Mouse (Mus musculus) right cerebral cortex, postnatal 25 days (tissue): ENCODE data around the gene Tmc6.

Experiments
- DNase-seq: peaks from one replicate; pipeline ENCODE4 v3.0.0; 2022

The Tmc6 gene

GRCm38 (mm10) chr11:117743454-117744030 lies 38.5 kb downstream of the Tmc6 start:
- no peak for DNase-seq

DNA sequence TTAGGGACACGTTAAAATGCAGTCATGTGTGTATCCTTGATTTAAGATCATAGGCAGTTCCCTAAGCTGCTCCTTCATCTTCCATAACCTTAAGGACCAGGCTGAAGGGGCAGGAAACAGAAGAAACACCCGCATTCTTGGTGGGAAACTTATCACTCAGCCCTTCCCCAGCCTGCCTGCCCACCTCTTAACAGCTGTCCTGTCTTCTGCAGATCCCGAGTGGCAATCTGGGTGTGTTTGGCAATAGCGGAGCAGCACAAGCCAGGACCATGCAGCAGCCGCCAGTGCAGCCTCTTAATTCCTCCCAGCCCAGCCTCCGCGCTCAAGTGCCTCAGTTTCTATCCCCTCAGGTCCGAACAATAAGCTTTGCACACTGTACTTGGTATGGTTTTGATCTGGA lies 39.3 kb downstream of the Tmc6 start:
- DNase-seq = no peak

DNA sequence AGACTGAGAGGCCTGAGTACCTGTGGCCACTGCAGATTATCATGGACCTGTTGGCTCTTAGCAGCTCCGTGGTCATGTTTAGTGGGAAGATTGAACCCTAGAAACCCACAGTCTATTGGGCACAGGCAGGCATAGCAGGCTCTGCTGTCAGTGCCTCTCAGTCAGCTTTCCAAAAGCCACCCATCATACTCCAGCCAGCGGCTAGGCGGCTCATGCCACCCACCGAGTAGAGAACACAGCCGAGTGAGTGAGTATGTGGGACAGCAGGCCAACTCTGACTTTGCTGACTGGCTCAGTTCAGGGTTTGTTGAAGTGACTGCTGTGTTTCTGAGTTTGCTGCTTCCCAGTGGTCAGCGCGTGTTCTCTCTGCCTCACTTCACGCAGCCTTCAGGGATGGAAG lies 39.8 kb downstream of the Tmc6 start:
- DNase-seq = no peak

- no peak for DNase-seq
Observed at GRCm38 (mm10) chr11:117741128-117741527, 40.9 kb downstream of the Tmc6 start.

- DNase-seq = no peak
Observed at GRCm38 (mm10) chr11:117738123-117738522, 43.9 kb downstream of the Tmc6 start.

DNA sequence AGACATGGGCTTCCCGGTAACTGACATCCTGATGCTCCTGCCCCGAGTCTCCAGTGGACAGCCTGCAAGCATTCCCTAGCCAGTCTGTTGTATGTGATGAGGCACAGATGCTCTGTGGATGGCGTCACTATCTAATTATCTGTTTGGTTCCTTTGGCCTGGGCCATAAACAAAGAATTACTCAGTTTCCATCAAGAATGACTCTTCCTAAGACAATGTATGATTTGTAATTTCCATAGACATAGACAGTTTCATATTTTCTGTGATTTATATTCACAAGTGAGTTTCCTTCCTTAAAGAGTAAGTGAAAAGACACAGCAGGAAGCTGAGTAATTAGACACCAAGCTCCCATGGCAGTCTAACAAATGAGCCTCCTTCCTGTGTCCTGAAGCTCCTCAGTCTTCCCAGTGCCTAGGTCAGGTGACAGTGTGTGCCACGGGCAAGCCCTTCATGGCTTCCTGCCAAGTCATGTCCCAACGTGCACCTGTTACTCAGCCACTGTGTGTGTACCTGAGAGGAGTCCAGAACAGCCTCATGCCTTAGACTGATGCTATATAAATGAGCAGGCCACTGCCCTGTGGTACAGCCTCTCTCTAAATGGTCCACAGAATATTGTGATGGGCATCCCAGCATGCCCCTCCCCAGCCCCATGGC lies 45.8 kb downstream of the Tmc6 start:
- DNase-seq = no peak

DNA sequence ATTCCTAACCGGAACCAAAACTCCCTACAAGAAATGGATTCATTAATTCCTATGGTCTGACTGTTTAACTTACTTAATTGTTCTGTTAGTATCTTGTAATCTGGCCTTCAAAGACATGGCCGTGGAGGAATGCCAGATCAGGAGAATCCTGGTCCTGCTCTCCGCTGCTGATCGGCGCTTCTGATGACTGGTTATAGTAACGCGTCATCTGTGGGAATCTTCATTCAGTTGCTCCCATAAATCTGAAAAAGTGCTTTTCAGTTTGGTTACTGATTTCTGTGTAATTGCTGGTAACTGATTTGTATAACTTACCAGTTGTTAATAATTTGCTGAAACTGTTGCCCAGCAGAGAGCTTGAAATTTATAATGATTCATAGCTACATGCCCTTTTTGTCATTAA lies 50.5 kb downstream of the Tmc6 start:
- DNase-seq = no peak

DNA sequence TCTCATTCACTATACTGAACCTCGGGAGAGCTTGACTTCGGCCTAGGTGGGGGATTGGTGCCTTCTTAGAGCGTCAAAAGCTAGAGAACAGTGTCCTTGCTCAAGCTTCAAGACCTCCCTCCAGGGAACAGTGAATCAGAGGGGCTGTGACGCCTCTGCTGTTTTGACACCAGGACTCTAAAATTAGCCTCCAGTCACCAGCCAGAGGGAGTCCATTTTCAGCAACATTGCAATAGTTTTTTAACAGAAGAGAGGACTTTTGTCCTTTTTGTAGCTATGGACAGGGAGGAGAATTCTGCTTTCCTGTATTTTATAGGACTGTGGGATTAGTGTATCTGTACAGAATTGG lies 51.5 kb downstream of the Tmc6 start:
- DNase-seq = no peak

GRCm38 (mm10) chr11:117729798-117730489 lies 52.1 kb downstream of the Tmc6 start:
- no peak for DNase-seq

DNA sequence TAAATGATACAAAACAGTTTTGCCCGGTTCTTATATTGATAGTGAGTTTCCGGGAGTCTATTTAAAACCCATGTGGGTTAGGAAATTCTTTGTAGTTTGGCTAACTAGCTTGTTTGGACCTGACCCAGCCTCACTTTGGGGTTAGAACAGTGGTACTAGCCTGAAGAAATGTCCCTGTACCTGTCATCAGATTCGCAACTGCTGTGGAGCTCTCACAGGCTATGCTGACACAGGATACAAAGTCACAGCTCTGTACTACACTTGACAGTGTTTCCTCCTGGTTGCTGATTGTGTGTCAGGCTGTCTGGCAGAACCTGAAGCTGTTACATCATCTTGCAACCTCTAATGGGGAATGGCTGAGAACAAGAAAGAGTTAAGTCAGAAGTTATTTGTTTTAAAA lies 52.7 kb downstream of the Tmc6 start:
- no peak for DNase-seq

- no peak for DNase-seq
Observed at GRCm38 (mm10) chr11:117728841-117729240, 53.2 kb downstream of the Tmc6 start.

GRCm38 (mm10) chr11:117728245-117728644 lies 53.8 kb downstream of the Tmc6 start:
- DNase-seq = no peak

GRCm38 (mm10) chr11:117727031-117727430 lies 55.0 kb downstream of the Tmc6 start:
- DNase-seq = no peak

GRCm38 (mm10) chr11:117724604-117725301 lies 57.2 kb downstream of the Tmc6 start:
- DNase-seq = no peak

- no peak for DNase-seq
Observed at GRCm38 (mm10) chr11:117718838-117719237, 63.2 kb downstream of the Tmc6 start.
